Mouse (Mus musculus): ENCODE measurements around the gene Gtf2ird2.

DNA sequence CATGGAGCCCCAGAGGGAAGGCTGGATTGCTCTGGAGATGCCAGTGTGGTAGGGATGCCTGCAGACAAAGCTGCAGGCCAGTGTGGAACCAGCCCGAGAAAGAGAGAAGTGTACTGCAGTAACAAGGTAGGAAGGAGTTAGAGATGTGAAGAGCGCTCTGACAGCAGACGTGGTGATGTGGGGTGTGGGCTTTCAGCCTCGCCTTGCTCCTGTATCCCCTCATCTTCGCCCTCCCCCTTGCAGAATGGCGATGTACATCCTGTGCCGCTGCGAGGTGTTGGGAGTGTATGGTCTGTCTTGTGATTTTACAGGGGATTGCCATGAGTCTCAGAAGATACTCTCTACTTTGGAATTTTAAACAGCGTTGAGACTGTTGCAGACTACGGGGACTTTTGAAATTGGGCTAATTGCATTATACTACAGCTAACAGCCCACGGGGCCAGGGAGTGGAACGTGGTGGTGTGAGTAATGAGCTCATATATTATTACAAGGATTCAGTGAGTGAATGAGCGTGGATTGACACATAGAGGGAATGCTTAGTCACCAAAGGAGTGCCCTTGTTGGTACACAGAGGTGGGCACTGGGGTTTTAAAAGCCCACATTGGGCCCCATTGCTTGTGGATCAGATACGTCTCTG is 64.9 kb downstream of the Gtf2ird2 start:
- TF ChIP-seq CTCF (IDR thresholded peaks at IDR 0.05; ENCODE audit: extremely low read depth, insufficient read length, insufficient replicate concordance, low read depth, low read length) = no peak
- TF ChIP-seq POLR2A (IDR thresholded peaks at IDR 0.05; ENCODE audit: low read depth, low read length) = no peak
